In genomic region chr12:99645418-99645817, GRCm38 (mm10) we compare ENCODE assay signal across 9 mouse cellular contexts.
DNase-seq lines count a peak whose midpoint lies in the region; ATAC-seq lines count a peak whose summit lies in the region.
"Had no signal": no experiment of that assay in that cellular context is flagged by ENCODE, and none has a peak within 500 bp of the region (broad histone marks: within the 10 kb centered on the region; RNA-seq: fewer than 3 reads in every experiment).

No protein-coding gene starts in this region.

- 0 out of 2 replicates have a peak, but pooled peaks have one; percentile 53 for ATAC-seq in midbrain, embryonic 12.5 days (ENCODE audit: low FRiP score, low read depth)
- ATAC-seq in megakaryocyte, adult 5-6 weeks (ENCODE audit: poor library complexity, severe bottlenecking) = no peak

- H3K4me1 ChIP-seq in midbrain, embryonic 12.5 days = peaks cover 11% of the 10 kb centered on the region
- H3K4me1 ChIP-seq in midbrain, embryonic 10.5 days = peaks cover 12% of the 10 kb centered on the region

- H3K4me3 ChIP-seq in midbrain, embryonic 12.5 days = no peak overlapping the region
- no peak overlapping the region for H3K4me3 ChIP-seq in midbrain, embryonic 10.5 days
- H3K4me3 ChIP-seq: hindbrain, embryonic 15.5 days had no signal

- H3K36me3 ChIP-seq in midbrain, embryonic 12.5 days = no peaks in the 10 kb centered on the region
- no peaks in the 10 kb centered on the region for H3K36me3 ChIP-seq in midbrain, embryonic 10.5 days
- H3K36me3 ChIP-seq: hindbrain, embryonic 15.5 days had no signal

- H3K9me3 ChIP-seq in midbrain, embryonic 12.5 days = peaks cover 28% of the 10 kb centered on the region
- peaks cover 38% of the 10 kb centered on the region for H3K9me3 ChIP-seq in midbrain, embryonic 10.5 days (replicated peaks)
- H3K9me3 ChIP-seq: hindbrain, embryonic 15.5 days had no signal

- H3K9ac ChIP-seq in midbrain, embryonic 12.5 days (replicated peaks) = no peak overlapping the region
- H3K9ac ChIP-seq: hindbrain, embryonic 15.5 days had no signal

- no peak overlapping the region for H3K4me2 ChIP-seq in midbrain, embryonic 12.5 days (replicated peaks)
- H3K4me2 ChIP-seq: hindbrain, embryonic 15.5 days had no signal

- peak; percentile 50 for DNase-seq in cerebellum, adult 11 months
- no peak for DNase-seq in cerebellum, postnatal 4 days (ENCODE audit: low spot score in 2 of 2)
- DNase-seq in midbrain, embryonic 10.5 days (ENCODE audit: low spot score) = no peak
- peak; percentile 77 for DNase-seq in heart, postnatal 4 days
- peak; percentile 37 to 49 for DNase-seq in lung, adult 18-20 months
- peak; percentile 53 to 57 for DNase-seq in spleen, postnatal 14 days (ENCODE audit: low spot score in 2 of 2)

- H3K27ac ChIP-seq in midbrain, embryonic 12.5 days (replicated peaks) = no peak overlapping the region
- H3K27ac ChIP-seq in midbrain, embryonic 10.5 days (replicated peaks) = no peak overlapping the region
- H3K27ac ChIP-seq: hindbrain, embryonic 15.5 days had no signal

- H3K27me3 ChIP-seq in midbrain, embryonic 12.5 days = no peaks in the 10 kb centered on the region; the same call in 1 of the 2 replicates
- peaks cover 5% of the 10 kb centered on the region; the same call in 1 of the 2 replicates for H3K27me3 ChIP-seq in midbrain, embryonic 10.5 days (ENCODE audit: low read depth, poor library complexity, severe bottlenecking)
- H3K27me3 ChIP-seq: hindbrain, embryonic 15.5 days had no signal

- 93% methylated on average over 18 of the region's 18 CpGs for WGBS in midbrain, embryonic 12.5 days
- 95% methylated on average over 18 of the region's 18 CpGs for WGBS in midbrain, embryonic 10.5 days

Comparison
In these comparisons a context has a peak if more than half of its experiments do, and no peak if none do; other contexts are left out.
1. DNase-seq: peak in cerebellum, adult 11 months (single experiment), heart, postnatal 4 days (single experiment), lung, adult 18-20 months (2 of 2) and spleen, postnatal 14 days (2 of 2); none in cerebellum, postnatal 4 days (0 of 2) and midbrain, embryonic 10.5 days (single experiment).